Mouse (Mus musculus) brown adipose tissue, adult 24 weeks (tissue): Measurements from ENCODE around the gene Fahd1. TPM values are rescaled to one million over a fixed set of nuclear protein-coding genes. Genes with fewer than 3 reads are reported as not detected.
A peak's percentile ranks its signal among the peaks of the same experiment; 100 is the strongest.

ENCODE experiments used
- H3K27ac ChIP-seq: fragments of 200-500 bp; replicated peaks from 2 replicates; pipeline ENCODE4 v1.5.1; 2012; ENCODE audit warnings: low read depth, mild to moderate bottlenecking, low read length
- H3K4me1 ChIP-seq: fragments of 200-500 bp; 2 replicates; pipeline ENCODE4 v1.6.1; 2012; ENCODE audit warnings: low read length, mixed read lengths; ENCODE audit not compliant: control insufficient read depth, insufficient read depth, insufficient read length
- H3K4me3 ChIP-seq: fragments of 200-500 bp; 2 replicates; pipeline ENCODE4 v1.5.1; 2012; ENCODE audit warnings: low read depth, mild to moderate bottlenecking, low read length, moderate library complexity; ENCODE audit not compliant: insufficient read depth
- polyA plus RNA-seq: library from polyadenylated mRNA; stranded (reverse); fragments of >200 nt; gene quantifications from 2 replicates; pipeline ENCODE4 v1.2.4, GENCODE M21; 2012; ENCODE audit not compliant: missing spikeins, insufficient read depth, insufficient read length

The Fahd1 gene
- 73.7 and 89.2 TPM in 2 replicates for polyA plus RNA-seq

DNA sequence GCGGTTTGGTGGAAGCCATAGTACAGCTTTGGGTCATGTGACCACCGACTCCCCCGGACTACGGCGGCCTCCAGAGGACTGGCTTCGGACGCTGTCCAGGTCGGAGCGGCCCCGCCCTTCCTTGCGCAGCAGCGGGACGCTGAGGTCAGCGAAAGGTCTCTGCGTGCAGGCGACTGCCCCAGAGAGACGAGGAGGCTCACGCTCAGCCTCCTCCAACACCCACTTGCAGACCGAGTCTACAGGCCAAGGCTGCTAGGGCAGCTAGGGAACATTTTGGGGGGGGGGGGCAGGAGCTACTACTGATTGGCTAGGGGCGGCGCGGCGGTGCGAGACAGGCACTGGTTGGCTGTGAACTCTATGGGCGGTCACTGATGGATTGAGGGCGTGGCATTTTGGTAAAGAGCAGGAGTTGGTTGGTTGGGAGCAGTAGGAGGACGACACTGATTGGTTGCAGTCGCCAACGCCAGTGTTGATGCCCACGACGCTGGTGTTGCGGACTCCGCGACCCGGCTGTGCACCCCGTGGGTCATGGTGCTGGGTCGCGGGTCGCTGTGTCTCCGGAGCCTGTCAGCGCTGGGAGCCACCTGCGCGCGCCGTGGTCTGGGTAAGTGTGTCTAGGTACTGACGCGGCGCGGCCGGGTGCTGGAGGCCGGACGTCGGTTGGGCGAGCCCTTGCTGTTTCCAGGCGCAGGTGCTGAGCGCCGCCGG, at the start of gene Fahd1:
Gene Fahd1, minus strand, starts transcription at position 300 of the 708 bp plus-strand sequence.
- no peaks in the 10 kb centered on the region for H3K4me1 ChIP-seq
- H3K4me3 ChIP-seq, result peak within 1 kb of the TSS; percentile 90
- peak within 1 kb of the TSS; percentile 96 for H3K27ac ChIP-seq

DNA sequence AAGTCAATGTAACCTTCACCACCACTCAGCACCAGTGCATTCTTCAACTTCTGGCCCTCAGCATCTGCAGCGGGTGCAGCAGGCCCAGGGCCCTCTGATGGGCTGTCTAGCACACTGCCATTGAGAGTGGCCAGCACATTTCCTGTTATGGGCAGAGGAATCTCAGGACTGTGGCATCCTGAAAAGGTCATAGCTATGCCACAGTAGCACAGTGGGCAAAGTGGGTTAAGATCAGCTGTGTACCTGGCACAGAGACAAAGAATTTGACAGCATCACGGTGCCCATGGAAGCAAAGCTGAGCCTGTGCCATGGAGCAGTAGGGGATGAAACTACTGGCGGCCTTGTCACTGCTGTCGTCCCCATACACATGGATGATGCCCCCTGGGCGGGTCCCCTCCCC, 49.0 kb upstream of the Fahd1 start:
- H3K27ac ChIP-seq, result no peak overlapping the region
- peaks cover 4% of the 10 kb centered on the region for H3K4me1 ChIP-seq
- H3K4me3 ChIP-seq, result no peak overlapping the region

DNA sequence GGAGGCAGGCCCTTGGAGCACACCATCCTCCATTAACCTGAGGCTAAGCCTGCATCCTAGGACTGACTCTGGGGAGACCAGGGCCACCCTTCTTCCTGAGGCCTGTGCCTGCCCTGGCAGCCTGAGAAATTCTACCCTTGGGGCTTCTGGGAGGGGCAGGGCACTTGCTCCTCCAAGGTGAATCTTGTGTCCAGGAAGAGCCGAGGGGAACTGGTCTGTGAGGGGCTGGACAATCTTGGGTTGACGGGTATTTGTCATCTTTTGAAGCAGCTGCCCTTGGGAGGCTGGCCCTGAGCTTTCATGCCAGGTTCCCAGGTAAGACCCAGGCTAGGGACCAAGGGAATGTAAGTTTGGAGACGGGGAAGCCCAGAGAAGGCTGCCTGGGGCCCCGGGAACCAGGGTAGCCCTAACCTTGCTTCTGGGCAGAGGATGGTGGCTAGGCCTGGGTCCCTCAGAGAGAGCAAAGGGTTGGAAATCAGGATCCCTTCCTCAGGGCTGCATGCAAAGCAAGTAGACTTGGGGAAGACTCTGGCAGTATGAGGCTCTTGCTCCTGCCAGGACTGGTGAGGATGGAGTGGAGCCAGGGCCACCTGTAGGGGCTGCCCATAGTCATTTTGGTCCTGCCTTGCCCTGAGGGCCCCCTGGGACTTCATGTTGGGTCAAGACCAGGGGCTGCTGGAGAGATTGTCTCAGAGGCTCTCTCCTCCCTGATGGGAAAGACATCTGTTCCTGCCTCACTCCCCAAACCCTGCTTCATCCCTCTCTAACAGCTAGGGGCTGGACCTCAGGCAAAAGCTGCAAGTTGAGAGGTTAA, 48.1 kb upstream of the Fahd1 start:
- H3K4me1 ChIP-seq, result peaks cover 6% of the 10 kb centered on the region
- H3K27ac ChIP-seq, result no peak overlapping the region
- H3K4me3 ChIP-seq, result no peak overlapping the region

DNA sequence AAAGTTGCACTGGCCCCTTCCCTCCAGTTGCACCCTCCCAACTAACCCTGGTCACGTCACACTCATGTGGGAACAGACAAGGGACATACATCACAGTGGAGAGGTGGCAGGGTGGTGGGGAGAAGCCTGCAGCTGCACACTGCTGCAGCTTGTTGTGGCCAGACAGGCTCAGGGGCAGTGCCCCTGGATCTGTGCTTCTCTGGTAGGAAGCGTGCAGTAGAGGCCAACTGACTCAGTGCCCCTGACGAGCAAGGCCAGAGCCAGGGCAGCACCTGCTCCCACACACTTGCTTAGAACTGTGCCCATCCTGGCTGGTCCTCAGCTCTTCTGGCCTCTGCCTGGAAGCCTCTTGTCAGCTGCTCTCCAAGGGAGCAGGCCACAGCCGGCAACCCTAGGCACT, 47.4 kb upstream of the Fahd1 start:
- peak overlapping the region; percentile 88; the same call in 1 of the 2 replicates for H3K4me3 ChIP-seq
- H3K27ac ChIP-seq, result no peak overlapping the region
- peaks cover 6% of the 10 kb centered on the region for H3K4me1 ChIP-seq

DNA sequence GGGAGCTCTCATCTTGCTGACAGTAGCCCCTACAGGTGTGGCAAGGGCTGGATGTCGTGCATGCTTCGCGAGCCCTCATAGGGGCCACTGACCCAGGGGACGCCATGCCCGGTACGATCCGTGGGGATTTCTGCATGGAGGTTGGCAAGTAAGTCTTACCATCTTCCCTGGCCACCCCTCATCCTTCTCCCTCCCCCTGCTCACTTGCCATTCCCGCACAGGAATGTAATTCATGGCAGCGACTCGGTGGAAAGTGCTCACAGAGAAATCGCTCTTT, 46.8 kb upstream of the Fahd1 start:
- H3K4me3 ChIP-seq, result peak overlapping the region; percentile 88
- no peak overlapping the region for H3K27ac ChIP-seq

DNA sequence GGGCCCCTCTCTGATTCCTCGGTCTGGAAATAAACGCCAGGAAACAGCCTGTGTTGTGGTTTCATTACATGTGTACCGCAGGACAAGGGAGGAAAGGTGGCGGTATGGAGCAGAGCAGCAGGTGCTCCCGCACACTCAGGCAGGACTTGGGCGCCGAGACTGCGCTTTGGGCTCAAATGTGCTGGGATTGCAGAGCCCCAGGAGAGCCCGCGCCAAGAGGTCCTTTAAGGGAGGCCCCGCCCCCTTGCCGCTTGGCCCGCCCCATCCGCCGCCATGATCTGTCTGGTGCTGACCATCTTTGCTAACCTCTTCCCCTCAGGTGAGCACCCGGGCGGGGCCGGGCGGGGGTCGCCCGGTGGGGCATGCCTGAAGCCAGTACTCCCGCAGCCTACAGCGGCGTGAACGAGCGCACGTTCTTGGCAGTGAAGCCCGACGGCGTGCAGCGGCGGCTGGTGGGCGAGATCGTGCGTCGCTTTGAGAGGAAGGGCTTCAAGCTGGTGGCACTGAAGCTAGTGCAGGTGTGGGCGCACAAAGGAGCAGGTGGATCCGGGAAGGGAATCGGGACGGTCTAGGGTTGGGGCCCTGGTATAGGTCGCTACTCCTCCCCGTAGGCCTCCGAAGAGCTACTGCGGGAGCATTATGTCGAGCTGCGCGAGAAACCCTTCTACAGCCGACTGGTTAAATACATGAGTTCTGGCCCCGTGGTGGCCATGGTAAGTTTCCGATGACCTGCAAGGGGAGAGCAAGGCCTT, 46.3 kb upstream of the Fahd1 start, which contains the start of gene Nme3:
Gene Nme3, plus strand, starts transcription at position 260 of the 752 bp plus-strand sequence.
- H3K4me3 ChIP-seq, result peak within 1 kb of the TSS; percentile 88
- H3K4me1 ChIP-seq, result peaks cover 6% of the 10 kb centered on the region
- peak within 1 kb of the TSS; percentile 88 for H3K27ac ChIP-seq

More for the DNA sequence above, 46.8 kb upstream of the Fahd1 start:
- H3K4me1 ChIP-seq, result peaks cover 6% of the 10 kb centered on the region

DNA sequence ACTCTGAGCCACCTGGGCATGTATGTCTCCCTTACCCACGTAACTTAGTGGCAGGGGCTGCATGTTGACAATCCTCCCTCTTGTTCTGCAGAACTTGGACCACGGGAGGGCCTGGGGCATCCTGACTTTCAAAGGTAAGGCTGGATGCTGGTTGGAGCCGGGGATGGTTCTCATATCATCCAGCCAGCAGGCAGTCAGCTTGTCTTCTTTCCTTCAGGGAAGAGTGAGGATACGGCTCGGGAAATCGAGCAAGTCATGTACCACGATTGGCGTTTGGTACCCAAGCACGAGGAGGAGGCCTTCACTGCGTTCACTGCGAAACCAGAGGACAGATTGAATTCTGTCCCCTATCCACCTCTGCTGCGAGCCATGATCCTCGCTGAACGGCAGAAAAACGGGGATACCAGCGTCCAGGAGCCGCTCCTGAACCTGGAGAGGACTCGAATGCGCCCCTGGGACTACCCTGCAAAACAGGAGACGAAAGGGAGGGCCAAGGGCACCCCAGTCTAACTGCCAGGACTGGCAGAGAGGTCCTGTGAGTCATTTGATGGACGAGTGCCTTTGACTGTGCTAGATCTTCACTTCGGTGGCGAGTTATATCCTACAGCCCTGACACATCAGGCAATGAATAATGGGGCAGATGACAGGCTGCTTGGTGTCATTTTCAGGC, 45.5 kb upstream of the Fahd1 start:
- Histone ChIP-seq H3K4me1 (peaks cover 6% of the 10 kb centered on the region), H3K4me3 (peak overlapping the region; percentile 88), H3K27ac (peak overlapping the region; percentile 88)

DNA sequence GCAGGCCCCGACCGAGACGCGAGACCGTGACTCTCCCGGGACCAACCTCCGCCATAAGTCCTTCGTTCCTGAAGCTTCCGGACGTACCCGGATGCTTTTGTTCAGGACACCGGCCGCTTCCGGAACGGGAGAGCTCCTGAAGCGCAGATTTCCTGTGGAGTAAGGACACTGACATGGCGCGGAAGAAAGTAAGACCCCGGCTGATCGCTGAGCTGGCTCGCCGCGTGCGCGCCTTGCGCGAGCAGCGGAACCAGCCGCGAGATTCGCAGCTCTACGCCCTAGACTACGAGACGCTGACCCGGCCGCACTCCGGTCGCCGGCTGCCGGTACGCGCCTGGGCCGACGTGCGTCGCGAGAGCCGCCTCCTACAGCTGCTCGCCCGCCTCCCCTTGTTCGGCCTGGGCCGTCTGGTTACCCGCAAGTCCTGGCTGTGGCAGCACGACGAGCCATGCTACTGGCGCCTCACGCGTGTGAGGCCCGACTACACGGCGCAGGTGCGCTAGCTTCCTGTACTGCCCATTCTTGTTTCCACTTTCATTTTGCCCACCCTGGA, 44.9 kb upstream of the Fahd1 start, which contains the start of the genes Eme2 and Mrps34:
Gene Eme2, minus strand, starts transcription at position 93 of the 553 bp plus-strand sequence.
Gene Mrps34, plus strand, starts transcription at position 122 of the 553 bp plus-strand sequence.
- H3K27ac ChIP-seq, result peak within 1 kb of the TSS; percentile 88
- peak within 1 kb of the TSS; percentile 88 for H3K4me3 ChIP-seq
- peaks cover 6% of the 10 kb centered on the region for H3K4me1 ChIP-seq

DNA sequence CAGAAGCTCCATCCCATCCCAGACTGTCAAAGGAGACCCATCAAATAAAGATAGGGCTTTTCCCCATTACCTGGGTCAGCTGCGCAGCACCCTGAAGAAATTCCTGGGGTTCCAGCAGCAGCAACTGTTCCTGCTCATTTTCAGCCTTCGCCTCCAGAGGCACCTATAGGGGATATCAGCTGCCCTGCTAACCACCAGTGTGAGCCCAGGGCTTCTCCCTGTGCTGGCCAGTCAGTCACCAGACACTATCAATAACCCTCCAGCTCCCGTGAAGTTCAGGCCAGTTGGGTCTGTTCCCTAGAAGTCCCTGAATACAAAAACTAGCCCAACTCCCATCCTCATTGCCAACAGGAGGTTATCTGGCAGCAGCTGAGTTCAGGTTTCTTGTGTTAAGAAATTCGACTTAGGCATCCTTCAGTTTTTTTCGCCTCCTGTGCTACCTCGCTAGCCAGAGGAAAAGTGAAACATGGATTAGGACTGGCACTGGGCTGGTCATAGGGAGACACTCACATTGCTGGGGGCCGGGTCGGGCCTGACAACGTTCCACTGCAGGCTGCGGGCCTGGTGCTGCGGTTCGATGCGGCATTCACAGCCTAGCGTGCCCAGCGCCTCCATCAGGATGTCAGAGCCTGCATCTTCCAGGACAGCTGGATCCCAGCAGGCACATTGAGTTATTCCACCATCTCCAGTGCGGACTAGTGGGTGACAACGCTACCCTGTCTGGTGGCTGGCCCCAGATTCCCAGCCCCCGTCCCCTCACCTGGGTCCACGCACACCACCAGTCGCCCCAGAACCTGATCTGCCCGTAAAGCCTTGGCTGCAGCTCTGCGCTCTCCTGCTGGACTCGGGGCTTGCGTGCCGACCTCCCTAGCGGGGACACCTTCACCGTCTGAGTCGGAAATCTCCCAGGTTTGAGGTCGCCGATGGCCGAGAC, 44.2 kb upstream of the Fahd1 start:
- Histone ChIP-seq H3K4me3 (peak overlapping the region; percentile 88), H3K4me1 (peaks cover 6% of the 10 kb centered on the region), H3K27ac (peak overlapping the region; percentile 76)

DNA sequence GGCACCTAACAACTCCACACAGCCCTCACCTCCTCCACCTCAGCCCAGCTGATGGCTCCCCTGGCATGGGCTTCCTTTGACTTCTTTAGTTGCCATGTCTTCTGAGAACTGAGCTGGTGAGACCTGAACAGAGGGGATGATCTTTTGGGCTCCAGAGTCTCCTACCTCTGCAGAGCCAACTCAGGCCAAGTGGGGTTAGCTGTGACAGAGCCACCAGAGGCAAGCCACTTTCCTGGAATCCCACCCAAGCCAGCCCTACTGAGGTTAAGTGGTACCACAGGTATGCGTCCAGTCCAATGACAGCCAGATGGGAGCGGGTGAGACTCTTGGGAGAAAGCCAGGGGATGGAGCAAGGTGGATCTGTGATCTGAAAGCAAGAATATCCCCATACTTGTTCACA, 43.1 kb upstream of the Fahd1 start:
- Histone ChIP-seq H3K4me3 (no peak overlapping the region), H3K4me1 (peaks cover 6% of the 10 kb centered on the region), H3K27ac (no peak overlapping the region)

DNA sequence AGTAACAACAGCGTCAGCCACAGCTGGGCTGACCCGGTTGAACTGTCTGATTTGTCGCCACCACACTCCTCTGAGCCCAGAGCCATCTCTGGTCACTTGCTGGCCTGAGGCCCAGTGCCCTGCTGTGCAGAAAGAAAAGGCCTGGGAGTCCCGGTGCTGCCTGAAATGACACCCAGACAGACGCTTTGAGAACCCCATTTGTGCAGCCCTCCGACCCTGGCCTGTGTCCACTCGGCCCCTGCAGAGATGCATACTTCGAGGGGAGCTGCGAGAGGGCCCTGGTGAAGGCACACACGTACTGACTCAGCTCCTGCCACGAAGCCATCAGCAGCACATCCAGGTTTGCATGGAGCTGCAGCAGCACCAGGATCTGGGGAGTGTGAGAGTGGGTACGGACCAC, 42.6 kb upstream of the Fahd1 start:
- Histone ChIP-seq H3K4me1 (peaks cover 6% of the 10 kb centered on the region), H3K27ac (no peak overlapping the region), H3K4me3 (no peak overlapping the region)

DNA sequence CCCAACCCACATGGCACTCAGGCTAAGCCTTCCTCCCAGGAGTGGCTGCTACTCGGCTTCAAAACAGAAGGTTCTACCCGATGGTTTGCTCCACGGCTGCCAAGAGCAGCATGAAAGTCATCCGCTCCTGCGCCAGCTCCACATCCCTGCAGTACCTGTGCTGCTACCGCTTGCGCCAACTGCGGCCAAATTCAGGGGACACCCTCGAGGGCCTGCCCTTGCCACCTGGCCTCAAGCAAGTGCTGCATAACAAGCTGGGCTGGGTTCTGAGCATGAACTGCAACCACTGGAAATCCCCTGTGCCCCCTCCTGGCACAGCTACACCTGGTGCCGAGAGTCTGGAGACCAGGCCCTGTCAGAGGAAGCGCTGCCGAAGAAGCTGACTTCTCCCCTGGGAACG, 41.2 kb upstream of the Fahd1 start:
- H3K4me1 ChIP-seq, result peaks cover 6% of the 10 kb centered on the region; the same call in 1 of the 2 replicates
- H3K27ac ChIP-seq, result no peak overlapping the region
- no peak overlapping the region for H3K4me3 ChIP-seq

DNA sequence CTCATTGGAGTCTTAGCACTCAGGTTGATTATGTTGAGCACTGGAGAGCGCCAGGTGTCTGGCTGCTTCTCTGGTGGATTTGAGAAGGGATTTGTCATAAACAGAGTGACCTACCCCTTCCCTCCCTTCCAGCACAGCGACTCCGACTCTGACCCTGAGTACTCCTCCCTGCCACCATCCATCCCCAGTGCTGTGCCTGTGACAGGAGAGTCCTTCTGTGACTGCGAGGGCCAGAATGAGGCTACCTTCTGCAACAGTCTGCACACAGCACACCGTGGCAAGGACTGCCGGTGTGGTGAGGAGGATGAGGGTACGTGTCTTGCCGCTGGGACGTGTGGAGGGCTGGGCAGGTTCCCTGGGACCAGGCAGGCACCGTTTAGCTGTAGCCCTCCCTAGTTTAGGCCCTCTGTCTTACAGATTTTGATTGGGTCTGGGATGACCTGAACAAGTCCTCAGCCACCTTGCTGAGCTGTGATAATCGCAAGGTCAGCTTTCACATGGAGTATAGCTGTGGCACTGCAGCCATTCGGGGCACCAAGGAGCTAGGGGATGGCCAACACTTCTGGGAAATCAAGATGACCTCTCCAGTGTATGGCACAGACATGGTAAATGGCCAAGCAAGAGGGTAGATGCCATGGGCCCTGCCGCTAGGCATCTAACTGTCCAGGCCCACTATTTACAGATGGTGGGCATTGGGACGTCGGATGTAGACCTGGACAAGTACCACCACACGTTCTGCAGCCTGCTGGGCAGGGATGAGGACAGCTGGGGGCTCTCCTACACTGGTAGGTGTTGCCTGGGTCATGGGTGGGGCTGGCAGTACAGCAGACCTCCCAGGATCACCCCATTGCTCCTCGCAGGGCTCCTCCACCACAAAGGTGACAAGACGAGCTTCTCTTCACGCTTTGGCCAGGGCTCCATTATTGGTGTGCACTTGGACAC, 40.3 kb upstream of the Fahd1 start:
- H3K27ac ChIP-seq, result no peak overlapping the region
- H3K4me3 ChIP-seq, result no peak overlapping the region
- peaks cover 8% of the 10 kb centered on the region for H3K4me1 ChIP-seq
